Mouse (Mus musculus) forelimb bud, embryonic 11.5 days (tissue): ENCODE measurements around the gene Rbm26.

Experiments used
- DNase-seq: peaks from one replicate; pipeline ENCODE4 v3.0.0-alpha.2; 2012; ENCODE audit warnings: low read depth, low spot score

The Rbm26 gene

DNA sequence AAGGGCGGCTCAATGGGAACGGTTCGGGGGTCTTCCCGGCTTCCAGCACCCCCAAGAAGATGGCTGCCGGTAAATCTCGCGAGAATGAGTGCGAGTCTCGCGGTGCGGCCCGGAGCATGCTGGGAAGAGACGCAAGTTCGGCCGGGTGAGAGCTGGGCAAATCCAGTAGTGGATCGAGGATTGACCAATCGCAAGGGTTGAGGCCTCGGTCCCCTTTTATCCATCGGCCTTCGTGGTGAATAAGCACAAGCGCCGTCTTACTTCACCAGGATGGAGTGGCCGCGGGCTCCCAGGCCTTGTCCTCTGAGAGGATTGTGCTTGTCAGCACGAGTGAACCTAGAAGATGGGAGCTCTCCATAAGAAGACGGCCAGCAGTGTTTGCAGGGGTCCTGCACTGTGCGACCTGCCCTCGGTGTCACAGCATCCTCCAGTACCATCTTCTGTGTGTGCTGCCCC is at the start of gene Rbm26:
Rbm26 (minus strand) TSS at position 90 of the 456 bp plus-strand sequence.
- peak; percentile 98 for DNase-seq

DNA sequence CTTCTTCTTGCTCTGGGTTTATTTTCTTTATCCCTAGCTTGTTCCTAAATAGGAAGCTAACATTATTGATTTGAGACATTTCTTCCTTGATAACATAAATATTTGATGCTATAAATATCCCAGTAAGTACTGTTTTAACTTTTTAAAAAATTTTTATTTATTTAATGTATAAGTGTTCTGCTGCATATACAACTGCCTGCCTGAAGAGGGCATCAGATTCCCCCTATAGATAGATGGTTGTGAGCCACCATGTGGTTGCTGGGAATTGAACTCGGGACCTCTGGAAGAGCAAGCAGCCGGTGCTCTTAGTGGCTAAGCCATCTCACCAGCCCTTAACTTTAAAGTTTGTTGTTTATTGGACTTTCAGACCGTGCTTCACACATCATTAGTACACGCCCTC is 48.7 kb upstream of the Rbm26 start:
- DNase-seq: no peak

DNA sequence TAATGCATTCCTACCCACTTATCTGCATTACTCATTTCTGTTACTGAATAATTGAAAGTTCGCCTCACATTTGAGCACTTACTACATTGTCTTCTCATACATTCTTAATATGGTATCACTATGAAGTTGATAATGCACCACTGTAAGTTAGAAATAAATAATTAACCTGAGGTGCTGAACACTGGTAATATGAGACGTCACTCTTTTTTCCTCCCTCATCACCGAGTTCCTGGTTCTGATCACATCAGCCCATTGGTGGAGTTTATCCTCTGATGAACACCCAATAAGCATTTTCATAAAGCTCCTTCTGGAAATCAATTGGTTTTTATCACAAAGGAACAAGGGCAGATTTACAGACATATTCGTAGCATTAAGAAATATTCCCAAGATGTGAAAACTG is 45.1 kb upstream of the Rbm26 start:
- no peak for DNase-seq

DNA sequence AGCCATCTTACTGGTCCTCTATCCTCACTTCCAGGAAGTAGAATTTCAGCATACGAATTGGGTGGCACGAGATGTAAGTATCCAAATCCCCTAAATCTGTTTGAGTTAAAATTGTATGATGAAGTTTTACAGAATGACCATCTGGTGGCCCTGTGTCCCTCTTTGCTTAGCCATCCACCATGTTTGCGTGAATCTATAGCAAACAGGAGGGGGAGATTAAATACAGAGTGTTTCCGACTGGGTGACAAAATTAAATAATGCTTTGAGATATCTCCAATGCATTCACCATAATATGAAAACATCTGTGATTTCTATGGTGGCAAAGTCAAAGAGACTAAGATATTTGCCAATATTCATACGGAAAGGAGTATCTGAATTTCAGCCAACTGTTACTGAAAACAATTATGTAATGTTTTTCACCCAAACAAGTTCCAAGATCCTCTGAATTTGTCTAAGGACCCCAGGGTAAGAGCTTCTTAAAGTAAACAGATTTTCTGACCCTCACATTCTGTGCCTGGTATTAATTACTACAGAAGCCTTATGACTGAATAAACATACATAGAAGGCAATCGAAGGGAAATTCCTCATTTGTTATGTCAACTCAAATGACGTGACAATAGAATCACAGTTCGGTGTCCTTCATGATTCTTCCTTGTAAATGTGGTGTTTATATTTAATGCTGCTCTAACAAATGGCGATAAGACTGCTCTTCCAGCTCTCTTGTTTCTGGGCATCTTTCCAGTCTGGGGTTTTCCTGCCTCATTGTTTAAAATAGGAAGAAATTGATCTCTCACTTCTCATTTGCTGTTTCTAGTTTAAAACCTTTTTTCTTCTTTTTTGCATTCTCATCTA is 42.6 kb upstream of the Rbm26 start:
- DNase-seq: no peak

DNA sequence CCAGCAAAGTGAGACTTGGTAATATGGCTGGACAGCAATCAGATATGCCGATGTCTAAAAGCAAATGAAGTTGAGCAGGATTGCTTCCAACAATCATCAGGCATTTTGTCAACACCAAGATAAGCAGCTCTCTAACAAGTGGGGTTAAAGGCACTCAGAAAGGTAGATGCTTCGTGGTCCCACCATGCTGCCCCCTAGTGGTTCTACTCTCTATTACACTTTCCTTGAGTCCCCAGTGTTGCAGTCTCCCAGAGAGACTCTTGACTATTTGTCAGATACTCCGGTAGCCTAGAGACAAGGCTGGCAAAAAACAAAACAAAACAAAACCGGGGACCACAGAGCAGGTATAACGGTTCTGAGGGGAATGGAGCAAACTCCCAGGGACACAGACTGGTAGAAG is 21.3 kb upstream of the Rbm26 start:
- peak; percentile 26 for DNase-seq

DNA sequence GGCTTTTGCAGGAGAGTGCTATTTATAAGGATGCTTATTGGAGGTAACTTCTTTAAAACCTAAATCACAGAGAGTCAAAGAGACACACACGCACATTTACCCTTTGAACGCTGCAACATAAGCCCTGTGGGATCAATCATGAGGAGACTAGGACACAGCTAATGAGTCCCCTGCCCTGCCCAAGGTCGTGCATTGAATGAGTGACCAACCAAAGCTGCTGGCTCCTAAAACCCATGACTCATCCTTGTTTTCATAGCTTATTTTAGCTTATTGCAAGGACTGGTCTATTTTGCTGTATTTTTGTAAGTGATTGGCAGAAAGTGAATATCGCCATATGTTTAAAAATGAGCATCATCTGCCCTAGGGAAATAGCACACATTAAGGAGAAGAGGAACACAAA is 17.6 kb upstream of the Rbm26 start:
- DNase-seq: no peak

DNA sequence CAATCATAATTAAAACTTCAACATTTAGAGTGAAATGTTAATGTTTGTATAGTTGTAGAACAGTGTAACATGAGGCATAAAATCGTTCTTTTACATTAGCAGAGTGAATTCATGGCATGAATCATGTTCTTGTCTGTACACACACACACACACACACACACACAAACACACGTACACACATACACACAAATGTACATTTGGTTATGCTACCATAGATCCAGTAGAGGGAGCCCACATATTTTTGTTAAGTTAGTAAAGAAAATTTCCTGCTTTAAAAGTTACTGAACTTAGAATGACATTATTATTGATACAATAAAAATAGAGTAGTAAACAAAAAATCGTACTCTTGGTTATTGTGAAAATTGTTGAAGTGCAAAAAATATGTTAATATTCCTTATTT is 7.7 kb upstream of the Rbm26 start:
- DNase-seq: no peak

DNA sequence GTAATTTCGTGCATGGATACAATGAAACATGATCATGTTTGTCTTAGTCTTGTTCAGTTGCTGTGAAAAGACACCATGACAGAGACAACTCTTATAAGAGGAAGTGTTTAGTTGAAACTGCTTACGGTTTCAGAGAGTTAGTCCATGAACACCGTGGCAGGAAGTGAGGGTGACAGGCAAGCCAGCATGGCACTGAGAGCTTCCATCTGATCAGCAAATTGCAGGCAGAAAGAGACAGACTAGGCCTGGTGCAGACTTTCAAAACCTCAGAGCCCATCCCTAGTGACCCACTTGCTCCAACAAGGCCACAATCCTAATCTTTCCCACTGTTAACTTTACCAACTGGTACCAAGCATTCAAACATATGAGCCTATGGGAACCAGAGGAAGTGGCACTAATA is 5.7 kb upstream of the Rbm26 start:
- DNase-seq: no peak

DNA sequence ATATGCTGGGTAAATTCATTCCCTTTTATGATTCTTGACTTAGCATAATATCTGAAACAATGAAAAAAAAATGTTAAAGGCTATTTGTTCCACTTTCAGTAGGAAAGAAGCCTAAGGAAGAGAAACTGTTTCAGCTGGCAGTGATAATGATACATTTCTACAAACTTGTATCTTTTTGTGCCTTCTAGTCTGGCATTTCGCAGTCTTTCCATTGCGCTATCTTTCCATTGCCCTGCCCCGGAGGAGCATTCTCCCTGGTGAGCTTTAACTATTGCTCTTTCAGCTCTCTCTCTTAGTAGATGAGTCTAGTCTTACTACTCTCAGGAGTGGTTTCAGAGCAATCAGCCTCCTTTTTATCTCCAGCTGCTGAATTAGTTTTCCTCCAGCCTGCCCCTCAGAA is 2.6 kb upstream of the Rbm26 start:
- DNase-seq: no peak

DNA sequence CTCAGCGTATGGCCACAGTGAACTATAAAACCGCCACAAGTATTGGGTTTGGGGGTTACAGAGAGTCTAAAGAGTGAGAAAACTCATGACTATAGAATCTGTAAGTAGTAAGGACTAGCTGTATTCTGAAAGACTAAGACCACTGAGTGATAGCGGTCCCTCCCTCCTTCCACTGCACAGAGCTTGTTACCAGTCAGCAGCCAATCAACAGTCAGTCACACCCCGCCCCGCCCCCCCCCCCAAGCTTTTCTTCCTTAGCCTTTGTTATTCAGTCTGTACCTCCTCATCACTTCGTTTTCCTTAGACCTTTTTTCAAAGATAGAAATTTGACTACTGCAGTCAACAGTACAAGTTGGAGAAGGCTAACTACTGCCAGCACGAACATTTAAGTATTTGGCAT is 1.9 kb upstream of the Rbm26 start:
- no peak for DNase-seq

DNA sequence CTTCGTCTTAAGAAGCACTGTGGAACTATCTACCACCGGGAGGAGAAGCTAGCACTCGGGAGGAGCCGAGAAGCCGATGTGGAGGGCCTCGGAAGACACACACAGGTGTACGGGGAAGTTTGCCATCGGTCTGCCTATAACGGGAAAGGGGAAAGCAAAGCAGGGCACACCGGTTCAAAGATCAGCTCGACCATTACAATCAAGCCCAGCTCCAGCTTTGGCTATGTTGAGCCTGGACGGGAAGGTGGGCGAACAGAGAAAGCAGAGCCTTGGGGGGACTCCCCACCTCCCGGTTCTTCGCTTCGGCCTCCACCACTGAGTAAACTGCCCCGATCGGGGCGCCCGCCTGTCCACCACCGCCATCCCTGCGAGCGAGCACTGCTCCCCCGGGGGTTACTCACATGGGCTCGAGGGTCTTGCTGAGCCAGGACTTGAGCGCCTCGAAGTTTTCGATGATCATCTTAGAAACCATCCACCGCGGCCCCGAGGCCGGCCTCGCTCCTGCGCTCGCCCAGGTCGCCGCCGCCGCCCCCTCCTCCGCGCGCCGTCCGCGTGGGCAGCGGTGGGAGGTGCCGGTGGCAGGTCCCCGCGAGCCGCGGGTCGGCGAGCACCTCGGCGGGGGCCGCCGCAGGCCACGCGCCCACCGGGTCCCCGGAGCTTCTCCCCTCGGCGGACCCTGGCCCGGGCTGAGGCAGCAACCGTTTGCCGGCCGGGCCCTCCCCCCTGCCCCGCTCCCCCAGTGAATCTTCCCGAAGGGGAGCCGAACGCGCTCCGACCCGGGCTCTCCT is 552 bp downstream of the Rbm26 start:
- no peak for DNase-seq

DNA sequence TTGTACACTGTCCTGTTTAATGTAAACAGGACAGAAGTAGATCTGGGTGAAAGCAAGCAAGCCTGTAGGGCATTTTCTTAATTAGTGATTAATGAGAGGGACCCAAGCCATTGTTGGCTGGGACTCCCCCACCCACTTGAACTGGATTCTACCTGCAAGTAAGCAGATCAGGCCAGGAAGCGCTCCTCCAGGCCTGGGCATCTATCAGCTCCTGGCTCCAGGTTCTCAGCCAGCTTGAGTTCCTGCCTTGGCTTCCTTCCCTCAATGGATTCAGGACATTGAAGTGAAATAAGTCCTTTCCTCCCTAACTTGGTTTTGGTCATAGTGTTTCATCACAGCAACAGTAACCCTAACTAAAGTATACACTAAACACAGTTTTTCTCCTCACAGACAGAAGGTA is 9.9 kb downstream of the Rbm26 start:
- DNase-seq: no peak

DNA sequence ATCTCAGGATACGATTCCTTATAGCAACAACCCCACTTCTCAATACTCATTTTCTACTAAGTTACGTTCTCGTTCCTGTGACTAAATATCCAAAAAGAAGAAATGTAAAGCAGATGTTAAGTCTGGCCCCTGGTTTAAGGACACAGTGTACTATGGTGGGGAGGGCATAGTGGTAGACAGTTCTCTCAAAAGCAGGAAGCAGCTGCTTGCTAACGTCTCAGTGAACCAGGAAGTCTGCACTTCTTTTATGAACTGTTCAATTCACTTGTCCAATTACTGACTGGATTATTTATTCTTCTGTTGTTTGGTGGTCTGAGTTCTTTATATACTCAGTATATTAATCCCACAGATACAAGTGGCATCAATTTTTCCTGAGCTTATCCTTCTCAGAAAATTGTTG is 12.3 kb downstream of the Rbm26 start:
- DNase-seq: no peak

DNA sequence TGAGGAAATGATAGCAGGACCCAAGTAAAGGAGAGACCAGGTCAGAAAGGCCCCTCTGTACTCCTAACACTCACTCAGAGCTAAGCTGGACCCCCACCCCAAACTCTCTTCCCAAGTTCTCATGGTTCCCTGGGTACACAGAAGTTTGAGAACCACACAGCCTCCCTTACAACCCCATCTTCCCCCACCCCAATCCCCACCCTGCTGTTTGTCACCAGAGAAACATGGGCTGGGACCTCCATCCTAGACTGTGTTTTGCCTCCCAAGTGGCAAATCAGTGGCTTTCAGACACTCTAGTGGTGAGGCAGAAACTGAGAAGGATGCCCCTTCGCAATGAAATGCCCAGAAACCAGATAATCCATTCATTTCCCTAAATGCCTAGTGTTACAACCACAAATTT is 15.8 kb downstream of the Rbm26 start:
- no peak for DNase-seq

DNA sequence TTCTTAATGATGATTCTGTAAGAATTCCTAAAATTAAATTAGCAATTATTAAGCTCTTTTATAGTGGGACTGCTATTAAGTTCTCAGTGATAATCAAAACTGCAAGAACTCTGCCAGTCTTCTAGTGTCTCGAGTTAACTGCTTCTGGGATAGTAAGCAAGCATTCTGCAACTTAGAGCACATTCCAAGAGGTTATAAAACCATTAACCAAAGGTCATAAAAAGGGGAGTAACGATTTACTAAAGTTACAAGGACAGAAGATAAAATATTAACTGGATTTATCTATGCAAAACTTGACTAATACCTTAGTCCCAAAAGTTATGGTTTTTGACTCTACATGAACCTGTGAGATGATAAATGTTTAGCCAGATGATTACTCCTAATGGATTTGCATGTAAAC is 18.6 kb downstream of the Rbm26 start:
- no peak for DNase-seq

DNA sequence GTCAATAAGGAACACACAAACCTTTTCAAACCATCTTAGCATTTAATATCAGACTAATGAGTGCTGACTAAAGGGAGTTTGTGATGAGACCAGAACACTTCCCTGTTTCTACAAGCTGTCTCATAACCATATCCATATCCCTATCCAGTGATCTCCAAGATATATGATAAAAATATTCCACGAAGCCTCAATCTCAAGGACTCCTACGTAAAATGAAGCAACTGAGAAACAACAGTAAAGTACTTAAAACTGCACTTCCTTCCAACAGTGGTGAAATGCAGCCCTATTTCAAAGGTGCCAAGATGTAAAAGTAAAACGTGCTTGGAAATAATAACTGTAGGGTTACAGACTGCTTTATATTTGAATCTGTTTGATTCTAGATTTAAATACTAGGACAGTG is 43.1 kb downstream of the Rbm26 start:
- DNase-seq: no peak

DNA sequence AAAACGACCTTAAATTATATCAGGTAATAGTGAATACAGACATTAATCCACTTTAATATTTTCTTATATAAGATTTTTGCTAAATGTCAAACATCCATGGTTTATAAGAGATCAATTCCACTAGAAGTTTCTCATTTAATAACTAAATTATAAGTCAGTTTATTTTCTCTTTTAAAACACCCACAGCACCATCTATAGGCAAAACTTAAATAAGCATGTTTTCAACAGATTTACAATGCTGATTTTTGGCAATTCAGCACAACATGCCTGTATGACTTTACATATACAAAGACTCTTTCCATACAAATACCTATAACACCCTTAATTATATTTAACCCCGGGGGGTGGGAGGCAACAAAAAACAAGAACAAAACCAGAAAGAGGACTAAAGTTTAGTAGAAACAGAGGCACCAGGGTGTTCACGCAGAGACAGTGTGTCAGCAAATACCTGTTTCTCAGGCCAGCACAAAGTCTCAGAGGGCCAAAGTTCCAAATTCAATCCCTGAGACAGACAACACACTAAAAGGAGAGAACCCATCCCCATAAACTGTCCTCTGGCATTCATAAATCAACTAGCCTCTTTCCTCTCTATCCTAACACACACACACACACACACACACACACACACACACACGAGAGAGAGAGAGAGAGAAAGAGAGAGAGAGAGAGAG is 49.3 kb downstream of the Rbm26 start:
- DNase-seq: no peak

DNA sequence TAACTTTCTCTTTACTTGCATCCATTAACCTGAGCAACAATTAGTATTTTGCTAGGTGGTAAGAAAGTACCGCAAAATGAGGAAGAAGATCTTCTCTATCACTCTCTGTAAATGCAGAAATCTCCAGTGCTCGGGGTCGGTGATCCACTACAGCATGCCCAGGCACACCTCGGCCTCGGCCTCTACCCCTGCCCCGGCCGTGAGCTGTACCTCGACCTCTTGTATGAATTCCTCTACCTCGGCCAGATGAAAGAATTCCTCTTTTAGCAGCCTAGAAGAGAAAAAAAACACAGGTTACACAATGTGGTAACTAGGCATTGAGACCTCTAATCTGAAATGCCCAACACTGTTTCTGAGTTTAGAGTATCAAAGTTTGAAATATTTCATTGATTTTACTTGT is 52.6 kb downstream of the Rbm26 start:
- DNase-seq: no peak

DNA sequence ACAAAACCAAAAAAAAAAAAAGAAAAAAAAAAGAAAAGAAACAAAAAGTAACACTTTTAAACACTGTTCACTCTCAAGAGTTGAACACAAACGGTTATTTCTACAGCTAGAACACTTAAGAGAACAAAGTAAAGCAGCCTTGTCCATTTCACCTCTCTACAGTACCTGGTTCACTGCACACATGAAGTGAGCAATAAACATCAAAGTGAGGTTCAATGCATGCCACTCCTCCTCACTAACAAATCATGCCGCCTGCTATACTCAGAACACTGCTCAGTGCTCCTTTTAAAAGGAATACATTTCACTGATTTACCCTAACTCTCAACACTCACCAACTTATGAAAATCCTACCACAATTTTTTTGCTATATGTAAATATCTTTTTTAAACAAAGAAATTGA is 61.7 kb downstream of the Rbm26 start:
- no peak for DNase-seq

DNA sequence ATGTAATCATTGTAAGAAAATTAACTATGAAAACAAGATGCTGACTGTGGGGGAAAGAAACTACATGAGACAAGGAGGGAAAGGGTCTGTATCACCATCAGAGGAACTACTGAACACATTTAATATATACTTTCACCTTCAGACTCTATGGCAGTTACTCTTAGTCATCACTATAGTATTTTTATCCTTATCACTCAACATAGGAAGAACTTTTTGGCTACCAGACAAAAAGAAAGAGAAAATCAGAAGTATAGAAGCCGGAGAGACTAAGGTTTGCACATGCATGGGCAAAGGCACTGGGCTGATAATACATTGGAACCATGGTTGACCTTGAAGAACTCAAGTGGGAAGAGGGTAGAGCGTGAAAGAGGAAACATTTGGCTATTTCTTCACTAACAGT is 70.9 kb downstream of the Rbm26 start:
- DNase-seq: no peak

DNA sequence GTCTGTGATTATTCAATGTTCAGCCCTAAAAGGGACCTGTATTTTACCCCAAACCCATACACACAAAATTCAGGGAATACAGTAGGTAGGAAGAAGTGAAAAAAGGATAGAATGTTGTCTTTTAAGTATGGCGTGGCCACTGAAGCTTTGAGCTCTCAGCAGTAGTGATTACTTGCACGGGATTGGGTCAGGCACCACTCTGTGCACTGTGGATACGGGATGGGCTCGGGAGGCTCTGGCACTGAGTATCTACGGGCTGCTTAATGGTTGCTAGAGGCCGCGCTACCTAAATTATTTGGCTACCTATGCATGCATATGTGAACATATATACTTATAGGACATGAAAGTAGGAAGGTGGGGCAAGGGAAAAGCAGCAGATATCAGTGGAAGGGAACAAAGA is 78.3 kb downstream of the Rbm26 start:
- no peak for DNase-seq

DNA sequence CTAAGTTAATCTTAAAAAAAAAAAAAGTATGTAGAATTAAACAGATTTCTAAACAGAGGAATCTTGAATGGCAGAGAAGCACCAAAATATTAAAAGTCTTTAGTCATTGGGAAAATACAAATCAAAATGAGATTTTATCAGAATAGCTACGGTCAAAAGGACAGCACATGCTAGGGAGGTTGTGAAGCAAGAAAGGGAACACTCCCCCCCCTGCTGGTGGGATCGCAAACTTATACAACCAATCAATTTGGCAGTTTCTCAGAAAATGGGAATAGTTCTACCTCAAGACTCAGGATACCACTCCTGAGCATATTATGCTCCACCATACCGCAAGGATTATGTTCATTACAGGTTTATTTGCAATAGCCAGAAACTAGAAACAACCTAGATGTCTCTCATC is 80.9 kb downstream of the Rbm26 start:
- DNase-seq: no peak

DNA sequence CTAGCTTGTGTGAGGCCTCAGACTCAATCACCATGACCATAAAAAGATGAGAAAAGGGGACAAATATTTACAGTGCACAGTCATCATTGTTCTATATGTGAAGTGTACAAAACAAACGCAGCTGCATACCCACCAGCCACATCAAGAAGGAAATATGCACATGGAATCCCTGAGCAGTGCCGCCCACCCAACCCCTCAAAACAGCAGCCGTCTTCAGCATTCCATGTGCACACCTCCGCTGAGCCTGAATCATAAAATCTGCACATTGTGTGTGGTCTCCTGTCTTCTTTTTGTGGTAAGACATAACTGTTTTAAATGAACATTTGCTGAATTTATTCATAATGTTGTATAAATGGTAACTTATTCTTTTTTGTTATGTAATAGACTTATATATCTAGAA is 90.1 kb downstream of the Rbm26 start:
- DNase-seq: no peak
